8 mouse cellular contexts compared by ENCODE assay signal in the genomic region with DNA sequence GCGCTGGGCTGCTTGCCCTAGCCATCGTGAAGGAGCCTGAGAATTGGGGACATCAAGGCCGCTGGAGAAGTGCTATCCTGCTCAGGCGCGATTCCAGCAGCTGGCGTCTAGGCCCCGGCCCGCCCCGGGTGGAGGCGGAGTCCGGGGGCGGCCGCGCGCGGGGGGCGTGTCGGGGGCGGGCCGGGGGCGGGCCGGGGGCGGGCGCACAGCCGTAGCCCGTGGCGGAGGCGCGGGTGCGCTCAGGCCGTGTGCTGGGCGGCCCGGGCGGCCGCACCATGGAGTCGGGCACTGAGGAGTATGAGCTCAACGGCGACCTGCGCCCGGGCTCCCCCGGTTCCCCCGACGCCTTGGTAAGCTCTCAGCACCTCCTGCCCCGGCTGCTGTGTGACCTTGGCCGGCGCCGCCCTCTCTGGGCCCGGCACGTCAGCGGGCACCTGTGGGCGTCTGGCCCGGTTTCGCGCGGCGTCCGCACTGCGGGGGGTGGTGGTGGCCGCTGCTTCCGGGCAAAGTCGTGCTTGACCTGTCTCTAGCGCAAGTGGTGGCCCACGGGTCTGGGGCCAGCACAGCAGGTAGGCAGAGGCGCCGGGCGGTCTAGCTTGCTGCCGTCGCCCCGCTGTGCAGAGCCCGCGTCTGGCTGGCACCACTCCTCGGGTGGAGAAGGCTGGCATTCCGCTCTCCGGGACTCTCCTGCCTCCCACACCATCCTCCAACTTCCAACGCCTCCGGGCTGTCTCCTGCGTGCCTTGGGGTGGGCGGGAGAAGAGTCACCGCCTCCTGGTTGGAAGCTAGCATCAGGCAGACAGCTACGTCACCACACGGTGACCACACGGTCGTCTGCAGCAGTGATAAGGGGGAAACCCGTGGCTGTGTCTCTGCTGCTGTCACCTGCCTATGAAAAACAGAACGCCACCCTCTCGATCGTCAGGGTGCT. TPM values are rescaled to one million over a fixed set of nuclear protein-coding genes. Genes with fewer than 3 reads are reported as not detected.
A peak's percentile ranks its signal among the peaks of the same experiment; 100 is the strongest.
DNase-seq lines count a peak whose midpoint lies in the region; ATAC-seq lines count a peak whose summit lies in the region.

A gene (plus strand): TSS at position 198 of the 931 bp plus-strand sequence.

- H3K4me2 ChIP-seq in limb, embryonic 13.5 days (replicated peaks) = peak within 1 kb of the TSS; percentile 99
- H3K4me2 ChIP-seq in midbrain, embryonic 15.5 days = peak within 1 kb of the TSS; percentile 98

- peaks cover 68% of the 10 kb centered on the region for H3K4me1 ChIP-seq in embryonic facial prominence, embryonic 10.5 days
- peaks cover 60% of the 10 kb centered on the region for H3K4me1 ChIP-seq in limb, embryonic 13.5 days
- H3K4me1 ChIP-seq in midbrain, embryonic 15.5 days = peaks cover 29% of the 10 kb centered on the region

- DNase-seq in left cerebral cortex, adult 18-20 months (ENCODE audit: low spot score in 2 of 2) = peak; percentile 64 to 79
- DNase-seq in left cerebral cortex, adult 11 months (ENCODE audit: low spot score) = no peak
- DNase-seq in embryonic facial prominence, embryonic 10.5 days (ENCODE audit: low spot score) = peak; percentile 90
- peak; percentile 82 for DNase-seq in kidney, adult 11 months
- peak; percentile 60 to 72 for DNase-seq in spleen, adult 18-20 months

- peak within 1 kb of the TSS; percentile 87 for H3K4me3 ChIP-seq in embryonic facial prominence, embryonic 10.5 days
- peak within 1 kb of the TSS; percentile 75 for H3K4me3 ChIP-seq in limb, embryonic 13.5 days
- peak within 1 kb of the TSS; percentile 76 for H3K4me3 ChIP-seq in midbrain, embryonic 15.5 days

- H3K9me3 ChIP-seq in embryonic facial prominence, embryonic 10.5 days = no peaks in the 10 kb centered on the region
- no peaks in the 10 kb centered on the region for H3K9me3 ChIP-seq in limb, embryonic 13.5 days
- H3K9me3 ChIP-seq in midbrain, embryonic 15.5 days = no peaks in the 10 kb centered on the region

- H3K36me3 ChIP-seq in embryonic facial prominence, embryonic 10.5 days (replicated peaks) = no peaks in the 10 kb centered on the region
- H3K36me3 ChIP-seq in limb, embryonic 13.5 days = no peaks in the 10 kb centered on the region
- H3K36me3 ChIP-seq in midbrain, embryonic 15.5 days (replicated peaks) = no peaks in the 10 kb centered on the region

- WGBS in embryonic facial prominence, embryonic 10.5 days = under 1% methylated on average over 87 of the region's 87 CpGs
- WGBS in limb, embryonic 13.5 days = under 1% methylated on average over 78 of the region's 87 CpGs
- WGBS in midbrain, embryonic 15.5 days = 1% methylated on average over 72 of the region's 87 CpGs

- H3K27ac ChIP-seq in embryonic facial prominence, embryonic 10.5 days (replicated peaks) = peak within 1 kb of the TSS; percentile 78
- H3K27ac ChIP-seq in limb, embryonic 13.5 days = peak within 1 kb of the TSS; percentile 55
- H3K27ac ChIP-seq in midbrain, embryonic 15.5 days = peak within 1 kb of the TSS; percentile 13; the same call in 1 of the 2 replicates

- peak; percentile 79 for ATAC-seq in granulocyte monocyte progenitor cell, adult 5-6 weeks (replicated peaks; ENCODE audit: poor library complexity, severe bottlenecking)
- ATAC-seq in limb, embryonic 13.5 days (ENCODE audit: low FRiP score, low read depth) = peak; percentile 93
- ATAC-seq in midbrain, embryonic 15.5 days (replicated peaks) = peak; percentile 91

- H3K9ac ChIP-seq in limb, embryonic 13.5 days = peak within 1 kb of the TSS; percentile 80
- peak within 1 kb of the TSS; percentile 57 for H3K9ac ChIP-seq in midbrain, embryonic 15.5 days

- H3K27me3 ChIP-seq in embryonic facial prominence, embryonic 10.5 days (replicated peaks; ENCODE audit: low read depth, poor library complexity, severe bottlenecking) = peaks cover 36% of the 10 kb centered on the region
- no peaks in the 10 kb centered on the region for H3K27me3 ChIP-seq in limb, embryonic 13.5 days
- no peaks in the 10 kb centered on the region for H3K27me3 ChIP-seq in midbrain, embryonic 15.5 days (replicated peaks)

RNA-seq across cellular contexts. Expression of the gene that starts here (rescaled TPM):
- total RNA-seq in left cerebral cortex, adult 18-20 months (2021) = 10 to 100 TPM; 19.1 to 20.7 TPM
- polyA plus RNA-seq in embryonic facial prominence, embryonic 10.5 days (2016; fragmentation: Nextera tagmentation; extraction: Ambion mirVana) = 26.6 and 28.0 TPM in 2 replicates
- 52.5 and 96.9 TPM in 2 replicates for total RNA-seq in granulocyte monocyte progenitor cell, adult 5-6 weeks (2014; fragmentation: Nextera tagmentation)
- total RNA-seq in granulocyte monocyte progenitor cell, adult 5-6 weeks (2017) = 44.6 and 48.6 TPM in 2 replicates
- polyA plus RNA-seq in limb, embryonic 13.5 days (2015; fragmentation: Nextera tagmentation; extraction: Ambion mirVana) = 47.1 and 50.5 TPM in 2 replicates
- polyA plus RNA-seq in midbrain, embryonic 15.5 days (2015; fragmentation: Nextera tagmentation; extraction: Ambion mirVana) = 21.2 and 22.8 TPM in 2 replicates

Comparison
In these comparisons a context has a peak if more than half of its experiments do, and no peak if none do; other contexts are left out.
1. H3K27ac ChIP-seq: peak in every context shown above with its lines; median percentile 78 in embryonic facial prominence, embryonic 10.5 days; 55 in limb, embryonic 13.5 days; 13 in midbrain, embryonic 15.5 days.